Mouse (Mus musculus): ENCODE measurements at regions not wholly inside any gene's neighbourhood (a gene's known extent, or its start where the extent isn't known, plus 50 kb on each side); places are given as distances from the start of the nearest gene placed in this dataset.

- Histone ChIP-seq H3K27me3 (ENCODE audit: control insufficient read depth, insufficient read depth, low read length) (no peaks in the 10 kb centered on the region), H3K9me3 (ENCODE audit: control insufficient read depth, low read length) (no peaks in the 10 kb centered on the region), H3K9ac (ENCODE audit: low read length) (no peak overlapping the region), H3K4me2 (ENCODE audit: low read depth) (no peak overlapping the region), H3K4me3 (ENCODE audit: low read depth, low read length) (no peak overlapping the region), H3K36me3 (ENCODE audit: control insufficient read depth, insufficient read depth, low read length) (no peaks in the 10 kb centered on the region), H3K27ac (ENCODE audit: low read depth, low read length) (no peak overlapping the region), H3K4me1 (ENCODE audit: control insufficient read depth, insufficient read depth, low read length) (no peaks in the 10 kb centered on the region)
- ATAC-seq (ENCODE audit: insufficient read depth, low FRiP score, low TSS enrichment) (no peak), DNase-seq (ENCODE audit: low spot score) (peak; percentile 28)
- WGBS: 48% methylated on average over 4 of the region's 4 CpGs
Observed at GRCm38 (mm10) chr4:58643371-58643770, 89.7 kb upstream of the Lpar1 start.

DNA sequence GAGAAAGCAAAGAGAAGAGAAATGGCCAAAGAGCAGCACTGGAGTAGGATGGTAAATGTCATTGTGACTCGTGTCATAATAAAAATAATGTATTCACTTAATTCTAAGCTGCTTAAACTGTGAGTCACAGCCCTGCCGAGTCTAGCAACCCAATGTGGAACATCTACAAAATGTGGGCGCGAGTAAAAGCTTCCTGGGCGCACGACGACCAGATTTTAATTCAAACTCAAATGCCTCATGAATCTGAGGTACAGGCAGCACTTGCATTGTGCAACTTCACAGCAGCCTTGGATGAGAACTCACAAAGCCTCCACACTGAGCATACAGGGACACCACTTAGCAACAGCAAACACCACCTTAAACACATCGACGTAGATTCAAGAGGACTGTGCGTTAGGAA lies 88.5 kb upstream of the Lpar1 start:
- 92% methylated on average over 10 of the region's 10 CpGs for WGBS
- H3K27ac ChIP-seq (ENCODE audit: low read depth, low read length): no peak overlapping the region
- no peak for DNase-seq (ENCODE audit: low spot score)

GRCm38 (mm10) chr4:58632696-58633095 lies 79.0 kb upstream of the Lpar1 start:
- no peak overlapping the region for H3K27ac ChIP-seq (ENCODE audit: low read depth, low read length)
- H3K9ac ChIP-seq (ENCODE audit: low read length): no peak overlapping the region
- no peaks in the 10 kb centered on the region for H3K27me3 ChIP-seq (ENCODE audit: control insufficient read depth, insufficient read depth, low read length)
- no peak overlapping the region for H3K4me3 ChIP-seq (ENCODE audit: low read depth, low read length)
- ATAC-seq (ENCODE audit: insufficient read depth, low FRiP score, low TSS enrichment) (no peak), DNase-seq (ENCODE audit: low spot score) (no peak)
- no peaks in the 10 kb centered on the region for H3K36me3 ChIP-seq (ENCODE audit: control insufficient read depth, insufficient read depth, low read length)
- H3K4me1 ChIP-seq (ENCODE audit: control insufficient read depth, insufficient read depth, low read length): no peaks in the 10 kb centered on the region
- 68% methylated on average over 1 of the region's 1 CpGs for WGBS
- no peak overlapping the region for H3K4me2 ChIP-seq (ENCODE audit: low read depth)
- H3K9me3 ChIP-seq (ENCODE audit: control insufficient read depth, low read length): no peaks in the 10 kb centered on the region

More for the DNA sequence above, 88.5 kb upstream of the Lpar1 start:
- Histone ChIP-seq H3K4me1 (ENCODE audit: control insufficient read depth, insufficient read depth, low read length) (no peaks in the 10 kb centered on the region), H3K4me3 (ENCODE audit: low read depth, low read length) (no peak overlapping the region), H3K36me3 (ENCODE audit: control insufficient read depth, insufficient read depth, low read length) (no peaks in the 10 kb centered on the region), H3K4me2 (ENCODE audit: low read depth) (no peak overlapping the region), H3K9me3 (ENCODE audit: control insufficient read depth, low read length) (no peaks in the 10 kb centered on the region), H3K9ac (ENCODE audit: low read length) (no peak overlapping the region), H3K27me3 (ENCODE audit: control insufficient read depth, insufficient read depth, low read length) (no peaks in the 10 kb centered on the region)
- no peak for ATAC-seq (ENCODE audit: insufficient read depth, low FRiP score, low TSS enrichment)

DNA sequence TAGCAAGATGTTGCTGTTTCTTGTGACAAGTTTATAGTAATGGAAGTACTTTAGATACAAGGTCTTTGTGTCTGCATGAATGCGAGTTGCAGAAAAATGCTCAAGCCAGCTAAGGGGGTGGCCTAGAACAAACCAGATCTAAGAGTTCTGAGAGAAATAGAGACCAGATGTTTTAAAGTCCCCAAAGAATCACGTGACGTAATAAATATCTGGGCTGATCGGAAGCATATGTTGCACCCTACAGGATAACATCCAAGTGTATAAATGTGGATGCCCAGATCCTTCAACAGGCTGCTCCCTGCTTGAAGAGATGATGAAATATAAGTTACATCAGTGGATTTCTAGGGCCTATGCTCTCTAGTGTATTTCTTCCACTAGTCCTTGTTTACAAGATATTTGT lies 77.7 kb upstream of the Lpar1 start:
- 58% methylated on average over 4 of the region's 4 CpGs for WGBS
- Histone ChIP-seq H3K9ac (ENCODE audit: low read length) (no peak overlapping the region), H3K4me1 (ENCODE audit: control insufficient read depth, insufficient read depth, low read length) (no peaks in the 10 kb centered on the region), H3K4me2 (ENCODE audit: low read depth) (no peak overlapping the region), H3K9me3 (ENCODE audit: control insufficient read depth, low read length) (no peaks in the 10 kb centered on the region), H3K27me3 (ENCODE audit: control insufficient read depth, insufficient read depth, low read length) (no peaks in the 10 kb centered on the region), H3K36me3 (ENCODE audit: control insufficient read depth, insufficient read depth, low read length) (no peaks in the 10 kb centered on the region), H3K4me3 (ENCODE audit: low read depth, low read length) (no peak overlapping the region), H3K27ac (ENCODE audit: low read depth, low read length) (no peak overlapping the region)
- ATAC-seq (ENCODE audit: insufficient read depth, low FRiP score, low TSS enrichment): no peak
- DNase-seq (ENCODE audit: low spot score): peak; percentile 22

GRCm38 (mm10) chr4:58627021-58627420 lies 73.3 kb upstream of the Lpar1 start:
- H3K9me3 ChIP-seq (ENCODE audit: control insufficient read depth, low read length): no peaks in the 10 kb centered on the region
- H3K27me3 ChIP-seq (ENCODE audit: control insufficient read depth, insufficient read depth, low read length): no peaks in the 10 kb centered on the region
- ATAC-seq (ENCODE audit: insufficient read depth, low FRiP score, low TSS enrichment) (no peak), DNase-seq (ENCODE audit: low spot score) (no peak)
- no peaks in the 10 kb centered on the region for H3K36me3 ChIP-seq (ENCODE audit: control insufficient read depth, insufficient read depth, low read length)
- H3K4me2 ChIP-seq (ENCODE audit: low read depth): no peak overlapping the region
- H3K27ac ChIP-seq (ENCODE audit: low read depth, low read length): no peak overlapping the region
- H3K4me3 ChIP-seq (ENCODE audit: low read depth, low read length): no peak overlapping the region
- H3K4me1 ChIP-seq (ENCODE audit: control insufficient read depth, insufficient read depth, low read length): no peaks in the 10 kb centered on the region
- WGBS: 67% methylated on average over 7 of the region's 7 CpGs
- H3K9ac ChIP-seq (ENCODE audit: low read length): no peak overlapping the region

DNA sequence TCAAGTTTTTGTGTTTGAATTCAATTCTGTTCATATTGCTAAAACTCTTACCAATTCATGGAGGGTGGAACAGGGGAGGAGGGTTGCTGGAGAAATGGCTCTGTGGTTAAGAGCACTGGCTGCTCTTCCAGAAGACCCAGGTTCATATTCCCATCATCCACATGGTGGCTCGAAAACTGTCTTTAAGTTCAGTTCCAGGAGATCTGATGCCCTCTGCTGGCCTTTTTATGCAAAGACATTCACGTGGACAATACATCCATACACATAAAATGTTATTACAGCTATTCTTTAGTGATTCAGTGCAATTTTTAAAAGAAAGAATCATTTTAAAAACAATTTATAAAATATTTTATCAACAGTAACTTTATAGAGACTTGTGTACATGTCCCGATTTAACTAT lies 70.4 kb upstream of the Lpar1 start:
- H3K4me3 ChIP-seq (ENCODE audit: low read depth, low read length): no peak overlapping the region
- H3K4me1 ChIP-seq (ENCODE audit: control insufficient read depth, insufficient read depth, low read length): no peaks in the 10 kb centered on the region
- ATAC-seq (ENCODE audit: insufficient read depth, low FRiP score, low TSS enrichment): no peak
- H3K9ac ChIP-seq (ENCODE audit: low read length): no peak overlapping the region
- no peak for DNase-seq (ENCODE audit: low spot score)
- H3K27ac ChIP-seq (ENCODE audit: low read depth, low read length): no peak overlapping the region
- H3K27me3 ChIP-seq (ENCODE audit: control insufficient read depth, insufficient read depth, low read length): no peaks in the 10 kb centered on the region
- WGBS: 76% methylated on average over 3 of the region's 3 CpGs
- H3K4me2 ChIP-seq (ENCODE audit: low read depth): no peak overlapping the region
- H3K9me3 ChIP-seq (ENCODE audit: control insufficient read depth, low read length): no peaks in the 10 kb centered on the region
- no peaks in the 10 kb centered on the region for H3K36me3 ChIP-seq (ENCODE audit: control insufficient read depth, insufficient read depth, low read length)

- Histone ChIP-seq H3K9ac (ENCODE audit: low read length) (no peak overlapping the region), H3K9me3 (ENCODE audit: control insufficient read depth, low read length) (no peaks in the 10 kb centered on the region), H3K27me3 (ENCODE audit: control insufficient read depth, insufficient read depth, low read length) (no peaks in the 10 kb centered on the region), H3K4me2 (ENCODE audit: low read depth) (no peak overlapping the region), H3K4me3 (ENCODE audit: low read depth, low read length) (no peak overlapping the region), H3K4me1 (ENCODE audit: control insufficient read depth, insufficient read depth, low read length) (no peaks in the 10 kb centered on the region), H3K36me3 (ENCODE audit: control insufficient read depth, insufficient read depth, low read length) (no peaks in the 10 kb centered on the region), H3K27ac (ENCODE audit: low read depth, low read length) (no peak overlapping the region)
- no peak for DNase-seq (ENCODE audit: low spot score)
- WGBS: 90% methylated on average over 3 of the region's 3 CpGs
- ATAC-seq (ENCODE audit: insufficient read depth, low FRiP score, low TSS enrichment): no peak
Observed at GRCm38 (mm10) chr4:58620641-58621040, 66.9 kb upstream of the Lpar1 start.

- no peak for ATAC-seq (ENCODE audit: insufficient read depth, low FRiP score, low TSS enrichment)
- DNase-seq (ENCODE audit: low spot score): no peak
- Histone ChIP-seq H3K9ac (ENCODE audit: low read length) (no peak overlapping the region), H3K27me3 (ENCODE audit: control insufficient read depth, insufficient read depth, low read length) (no peaks in the 10 kb centered on the region), H3K27ac (ENCODE audit: low read depth, low read length) (no peak overlapping the region), H3K36me3 (ENCODE audit: control insufficient read depth, insufficient read depth, low read length) (no peaks in the 10 kb centered on the region), H3K9me3 (ENCODE audit: control insufficient read depth, low read length) (no peaks in the 10 kb centered on the region), H3K4me2 (ENCODE audit: low read depth) (no peak overlapping the region), H3K4me3 (ENCODE audit: low read depth, low read length) (no peak overlapping the region), H3K4me1 (ENCODE audit: control insufficient read depth, insufficient read depth, low read length) (no peaks in the 10 kb centered on the region)
- 83% methylated on average over 3 of the region's 3 CpGs for WGBS
Observed at GRCm38 (mm10) chr4:58617261-58617660, 63.6 kb upstream of the Lpar1 start.

DNA sequence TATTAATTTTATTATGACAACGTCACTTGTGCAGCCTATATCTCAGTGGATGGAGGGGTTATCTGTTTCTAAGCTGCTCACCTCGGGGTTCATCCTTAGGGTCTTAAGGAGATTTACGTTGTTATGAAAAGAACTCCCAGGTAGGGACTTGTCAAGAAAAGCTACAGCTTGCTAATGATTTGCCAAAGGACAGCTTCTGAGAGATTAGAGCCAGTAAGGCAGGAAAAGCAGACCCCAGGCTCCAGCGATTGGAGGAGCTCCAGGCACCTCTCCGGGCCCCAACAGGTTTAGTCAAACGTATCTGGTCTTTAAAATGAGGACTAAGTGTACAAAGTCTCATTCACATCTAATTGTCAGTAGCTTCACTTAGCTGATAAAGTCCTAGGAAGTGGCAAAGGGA lies 59.8 kb upstream of the Lpar1 start:
- H3K27me3 ChIP-seq (ENCODE audit: control insufficient read depth, insufficient read depth, low read length): no peaks in the 10 kb centered on the region
- H3K36me3 ChIP-seq (ENCODE audit: control insufficient read depth, insufficient read depth, low read length): no peaks in the 10 kb centered on the region
- no peak overlapping the region for H3K9ac ChIP-seq (ENCODE audit: low read length)
- H3K4me3 ChIP-seq (ENCODE audit: low read depth, low read length): no peak overlapping the region
- no peaks in the 10 kb centered on the region for H3K4me1 ChIP-seq (ENCODE audit: control insufficient read depth, insufficient read depth, low read length)
- WGBS: 63% methylated on average over 6 of the region's 6 CpGs
- DNase-seq (ENCODE audit: low spot score): no peak
- H3K9me3 ChIP-seq (ENCODE audit: control insufficient read depth, low read length): no peaks in the 10 kb centered on the region
- H3K27ac ChIP-seq (ENCODE audit: low read depth, low read length): no peak overlapping the region
- no peak overlapping the region for H3K4me2 ChIP-seq (ENCODE audit: low read depth)
- ATAC-seq (ENCODE audit: insufficient read depth, low FRiP score, low TSS enrichment): no peak

All from neural tube, embryonic 11.5 days (tissue).